ENCODE assay signal across 15 mouse cellular contexts in the genomic region with DNA sequence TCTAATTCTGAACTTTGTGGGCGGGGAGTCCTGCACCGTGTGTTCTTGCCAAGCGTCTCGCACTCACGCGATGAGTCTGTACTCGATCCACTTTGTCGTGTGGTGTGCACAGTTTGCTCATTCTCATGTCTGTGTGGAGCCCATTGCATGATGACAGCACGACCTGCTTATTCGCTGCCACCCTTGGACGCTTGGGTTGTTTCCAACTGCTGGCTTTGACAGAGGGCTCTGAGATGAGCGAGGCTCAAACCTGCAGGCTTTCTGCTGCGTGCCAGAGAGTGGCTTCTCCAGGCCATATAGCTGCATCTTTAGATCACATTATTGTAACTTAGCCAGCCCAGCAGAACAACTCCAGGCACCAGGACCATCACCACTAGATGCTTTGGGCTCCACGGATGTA.
"Had no signal": no experiment of that assay in that cellular context is flagged by ENCODE, and none has a peak within 500 bp of the region (broad histone marks: within the 10 kb centered on the region; RNA-seq: fewer than 3 reads in every experiment).

No protein-coding gene starts in this region.

- H3K36me3 ChIP-seq: limb, embryonic 10.5 days; liver, embryonic 15.5 days; midbrain, embryonic 10.5 days; neural tube, embryonic 15.5 days had no signal

- H3K27me3 ChIP-seq: liver, embryonic 15.5 days; neural tube, embryonic 15.5 days had no signal

- H3K4me1 ChIP-seq: liver, embryonic 15.5 days; neural tube, embryonic 15.5 days had no signal

- H3K27ac ChIP-seq: kidney, postnatal 0 days; limb, embryonic 10.5 days; liver, embryonic 15.5 days; midbrain, embryonic 10.5 days; neural tube, embryonic 15.5 days; stomach, postnatal 0 days had no signal

- DNase-seq: kidney, adult 9 months; kidney, postnatal 36 days; layer of hippocampus, adult 9-11 months; lung, embryonic 14.5 days; lung, postnatal 10 days; lung, postnatal 4 days; thymus, postnatal 4 days had no signal

- H3K9ac ChIP-seq: liver, embryonic 15.5 days; lung, embryonic 14.5 days; neural tube, embryonic 15.5 days had no signal

- H3K9me3 ChIP-seq: limb, embryonic 10.5 days; liver, embryonic 15.5 days; neural tube, embryonic 15.5 days had no signal

- H3K4me2 ChIP-seq: liver, embryonic 11.5 days; liver, embryonic 15.5 days; lung, embryonic 14.5 days; neural tube, embryonic 15.5 days had no signal

- H3K4me3 ChIP-seq: limb, embryonic 10.5 days; liver, embryonic 15.5 days; midbrain, embryonic 10.5 days; myocyte; neural tube, embryonic 15.5 days had no signal
